Mouse (Mus musculus) splenic B cell, adult 2 months (primary cell): ENCODE results near the gene Crx.
A peak's percentile ranks its signal among the peaks of the same experiment; 100 is the strongest.
"Not testable (repeated sequence)": the region's sequence is repeated elsewhere in the genome, so short reads cannot be mapped to it uniquely, and the experiment has no call there.

Experiments
- DNase-seq: peaks from one replicate; pipeline ENCODE4 v3.0.0-alpha.2; 2011; ENCODE audit warnings: low read depth, low spot score
- H3K27me3 ChIP-seq: 2 replicates; pipeline ENCODE4 v1.6.1; 2012; ENCODE audit warnings: mild to moderate bottlenecking, low read length, moderate library complexity, mixed read lengths; ENCODE audit not compliant: control insufficient read depth, poor library complexity, insufficient read depth, severe bottlenecking
- H3K36me3 ChIP-seq: 2 replicates; pipeline ENCODE4 v1.6.1; 2012; ENCODE audit warnings: mild to moderate bottlenecking, low read length, moderate library complexity, mixed read lengths; ENCODE audit not compliant: control insufficient read depth, poor library complexity, insufficient read depth, severe bottlenecking

Crx gene

DNA sequence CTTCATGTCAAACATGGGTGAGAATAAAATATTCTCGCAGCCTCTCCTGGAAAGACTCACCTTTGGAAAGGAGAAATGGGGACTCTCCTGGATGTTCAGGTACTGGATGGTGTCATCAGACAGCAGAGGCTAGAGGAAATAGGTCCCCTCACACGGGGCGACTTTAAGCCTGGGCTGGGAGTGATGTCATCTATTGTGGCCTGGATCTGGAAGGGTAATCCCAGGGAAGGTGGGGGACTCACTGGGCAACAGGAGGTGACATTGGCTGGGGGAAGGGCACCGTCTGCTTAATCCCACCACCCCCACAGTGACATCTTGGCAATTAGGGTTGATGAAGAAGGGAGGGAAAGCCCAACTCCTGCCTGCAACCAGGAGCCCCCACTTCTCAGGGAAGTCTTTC lies at the start of gene Crx:
Gene Crx (minus strand): TSS at position 213 of the 400 bp plus-strand sequence.
- H3K36me3 ChIP-seq: no peaks in the 10 kb centered on the region
- H3K27me3 ChIP-seq: no peaks in the 10 kb centered on the region
- no peak for DNase-seq

DNA sequence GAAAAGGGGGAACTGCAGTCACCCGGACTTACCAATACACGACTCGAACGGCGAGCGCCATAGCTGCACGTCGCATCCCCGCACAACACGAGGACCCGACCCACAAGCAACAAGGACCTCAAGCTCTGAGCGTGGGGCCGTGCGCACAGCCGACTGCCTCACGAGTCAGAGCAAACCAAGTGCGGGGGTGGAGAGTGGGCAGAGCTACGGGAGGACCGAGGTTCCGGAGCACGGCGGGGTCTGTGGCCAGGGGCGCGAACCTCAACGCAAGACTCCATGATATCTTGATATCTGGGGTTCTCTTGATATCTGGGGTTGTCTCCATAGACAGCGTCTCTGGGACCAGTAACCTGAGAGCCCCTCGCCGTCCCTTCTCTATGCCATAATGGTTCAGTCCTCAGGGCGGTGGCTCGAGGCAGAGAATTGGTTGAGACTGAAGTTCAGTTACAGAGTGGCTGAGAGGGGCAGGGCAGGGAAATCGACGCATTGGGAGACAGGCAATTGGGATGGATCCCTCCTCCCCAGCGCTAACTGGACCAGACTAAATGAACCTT lies 42.5 kb upstream of the Crx start, which contains the start of gene Selenow:
Gene Selenow (minus strand): TSS at position 183 of the 554 bp plus-strand sequence.
- peak; percentile 95 for DNase-seq
- Histone ChIP-seq H3K27me3 (no peaks in the 10 kb centered on the region), H3K36me3 (peaks cover 2% of the 10 kb centered on the region; the same call in 1 of the 2 replicates)

DNA sequence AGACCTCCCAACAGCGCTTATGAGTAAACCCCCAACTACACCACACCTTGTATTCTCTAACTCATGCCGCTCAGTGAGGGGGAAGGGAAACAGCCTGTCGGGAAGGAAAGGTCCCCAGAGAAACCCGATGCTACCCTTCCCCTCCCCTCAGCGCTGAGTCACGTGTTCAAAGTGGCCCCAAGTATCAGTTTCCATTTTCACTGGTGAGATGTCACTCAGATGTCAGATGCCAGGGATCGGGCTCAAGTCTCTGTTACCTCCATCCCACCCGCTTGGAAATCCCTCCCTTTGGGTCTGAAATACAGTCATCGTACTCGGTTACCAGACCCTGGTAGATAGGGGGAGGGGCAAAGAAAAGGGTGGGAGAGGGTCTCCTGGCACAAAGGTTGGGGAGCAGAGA lies 42.0 kb upstream of the Crx start:
- H3K27me3 ChIP-seq: no peaks in the 10 kb centered on the region
- peaks cover 4% of the 10 kb centered on the region; the same call in 1 of the 2 replicates for H3K36me3 ChIP-seq
- DNase-seq: peak; percentile 80

DNA sequence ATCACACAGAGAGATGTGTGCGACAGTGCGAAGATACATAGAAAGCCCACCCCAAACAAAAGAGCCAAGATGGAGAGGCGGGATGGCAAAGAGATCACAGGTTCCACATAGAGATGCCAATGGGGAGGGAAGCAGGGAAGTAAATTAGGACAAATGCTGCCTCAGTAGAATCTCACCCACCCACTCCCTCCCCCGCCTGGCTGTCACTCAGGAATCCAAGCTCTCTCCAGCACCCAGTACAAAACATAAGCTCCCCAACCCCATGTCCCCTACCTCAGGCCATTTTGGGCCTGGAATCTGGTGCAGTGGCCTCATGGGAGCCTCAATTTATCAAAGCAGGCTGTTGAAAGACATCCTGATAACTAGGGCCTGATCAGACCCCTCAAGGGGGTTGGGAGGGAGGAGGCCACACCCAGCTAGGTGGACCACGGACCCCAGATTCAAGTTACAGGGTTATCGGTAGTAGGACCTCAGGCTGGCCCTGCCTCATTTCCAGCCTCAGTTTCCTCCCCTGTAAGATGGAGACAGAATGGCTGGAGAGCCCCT lies 41.0 kb upstream of the Crx start:
- no peaks in the 10 kb centered on the region for H3K27me3 ChIP-seq
- DNase-seq: no peak
- H3K36me3 ChIP-seq: peaks cover 4% of the 10 kb centered on the region; the same call in 1 of the 2 replicates

DNA sequence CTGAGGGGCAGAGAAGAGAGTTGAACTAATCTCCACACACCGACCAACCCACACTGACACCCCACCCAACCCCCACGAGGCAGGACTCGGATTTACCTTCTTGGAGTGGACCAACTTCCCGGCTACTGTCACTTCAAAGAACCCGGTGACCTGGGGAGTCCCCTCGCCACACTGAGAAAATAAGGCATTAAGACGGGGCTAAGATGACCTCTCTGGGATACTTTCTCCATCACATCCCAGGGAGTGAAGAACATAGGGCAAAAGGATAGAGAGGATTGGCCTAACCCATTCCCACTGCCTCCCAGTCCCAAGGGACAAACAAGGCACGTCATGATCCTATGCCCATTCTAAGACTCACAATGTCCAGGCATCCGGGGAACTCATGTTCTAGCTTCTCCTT lies 40.2 kb upstream of the Crx start:
- no peaks in the 10 kb centered on the region for H3K27me3 ChIP-seq
- no peak for DNase-seq

DNA sequence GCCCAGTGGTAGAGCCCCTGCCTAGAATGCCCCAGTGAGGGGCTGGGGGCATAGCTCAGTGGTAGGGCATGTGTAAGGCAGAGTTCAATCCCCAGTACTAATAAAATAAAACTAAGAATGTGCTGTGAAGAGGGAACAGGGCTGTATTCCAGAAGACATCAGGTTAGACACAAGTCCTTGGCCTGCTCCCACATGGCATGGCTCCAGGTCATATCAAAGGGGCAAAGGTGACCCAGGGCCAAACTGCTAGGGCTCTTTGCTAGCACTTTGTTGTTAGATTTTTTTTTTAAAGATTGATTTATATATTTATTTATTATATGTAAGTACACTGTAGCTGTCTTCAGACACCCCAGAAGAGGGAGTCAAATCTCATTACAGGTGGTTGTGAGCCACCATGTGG lies 38.6 kb upstream of the Crx start:
- peaks cover 4% of the 10 kb centered on the region; the same call in 1 of the 2 replicates for H3K36me3 ChIP-seq
- no peaks in the 10 kb centered on the region for H3K27me3 ChIP-seq
- DNase-seq: no peak

More for the DNA sequence above, 40.2 kb upstream of the Crx start:
- peaks cover 4% of the 10 kb centered on the region; the same call in 1 of the 2 replicates for H3K36me3 ChIP-seq

DNA sequence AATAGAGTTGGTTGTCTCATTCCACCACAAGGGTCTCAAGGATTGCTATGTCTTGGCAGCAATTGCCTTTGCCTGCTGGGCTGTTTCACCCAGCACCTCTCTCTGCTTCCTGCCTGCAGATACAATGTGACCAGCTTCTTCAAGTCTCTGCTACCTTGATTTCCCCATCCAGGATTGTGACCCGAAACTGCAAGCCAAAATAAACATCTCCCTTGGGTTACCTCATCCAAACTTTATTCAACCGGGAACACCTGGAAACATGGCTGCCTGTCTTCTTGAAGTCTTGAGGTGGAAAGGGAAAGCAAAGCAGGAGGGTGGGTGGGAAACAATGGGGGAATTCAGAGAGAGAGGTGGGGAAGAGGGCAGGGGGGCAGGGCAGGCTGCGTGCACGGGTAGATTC lies 37.2 kb upstream of the Crx start:
- Histone ChIP-seq H3K36me3 (peaks cover 4% of the 10 kb centered on the region; the same call in 1 of the 2 replicates), H3K27me3 (no peaks in the 10 kb centered on the region)
- DNase-seq: no peak

DNA sequence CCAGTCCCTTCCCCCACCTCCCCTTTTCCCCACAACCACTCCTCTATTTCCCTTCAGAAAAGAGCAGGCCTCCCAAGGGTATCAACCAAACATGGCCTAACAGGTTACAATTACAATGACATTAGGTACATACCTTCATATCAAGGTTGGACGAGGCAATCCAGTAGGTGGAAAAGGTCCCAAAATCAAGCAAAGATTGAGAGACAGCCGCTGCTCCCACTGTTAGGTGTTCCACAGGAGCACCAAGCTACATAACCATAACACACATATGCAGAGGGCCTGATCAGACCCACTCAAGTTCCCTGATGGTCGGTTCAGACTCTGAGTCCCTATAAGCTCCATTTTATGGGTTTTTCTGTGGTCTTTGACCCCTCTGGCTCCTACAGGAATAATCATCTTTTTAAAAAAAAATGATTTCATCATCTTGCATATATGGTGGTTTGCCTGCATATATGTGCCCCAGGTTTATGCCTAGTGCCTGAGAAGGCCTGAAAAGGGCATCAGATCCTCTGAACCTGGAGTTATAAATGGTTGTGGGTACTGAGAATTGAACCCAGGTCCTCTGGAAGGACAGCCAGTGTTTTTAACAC lies 36.5 kb upstream of the Crx start:
- Histone ChIP-seq H3K27me3 (no peaks in the 10 kb centered on the region), H3K36me3 (peaks cover 4% of the 10 kb centered on the region; the same call in 1 of the 2 replicates)
- DNase-seq: no peak

DNA sequence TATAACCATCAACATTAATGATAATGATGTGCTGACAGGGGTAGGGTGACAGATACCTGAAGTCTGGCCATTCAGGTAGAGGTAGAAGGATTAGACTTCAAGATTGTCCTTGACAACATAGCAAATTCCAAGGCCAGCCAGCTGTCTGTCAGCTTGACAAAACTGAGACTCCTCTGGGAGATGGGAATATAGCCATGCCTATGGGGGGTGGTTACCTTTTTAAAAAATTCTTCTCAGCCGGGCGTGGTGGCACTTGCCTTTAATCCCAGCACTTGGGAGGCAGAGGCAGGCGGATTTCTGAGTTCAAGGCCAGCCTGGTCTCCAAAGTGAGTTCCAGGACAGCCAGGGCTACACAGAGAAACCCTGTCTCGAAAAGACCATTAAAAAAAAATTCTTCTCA lies 35.9 kb upstream of the Crx start:
- DNase-seq, H3K36me3 ChIP-seq, H3K27me3 ChIP-seq: not testable (repeated sequence)

DNA sequence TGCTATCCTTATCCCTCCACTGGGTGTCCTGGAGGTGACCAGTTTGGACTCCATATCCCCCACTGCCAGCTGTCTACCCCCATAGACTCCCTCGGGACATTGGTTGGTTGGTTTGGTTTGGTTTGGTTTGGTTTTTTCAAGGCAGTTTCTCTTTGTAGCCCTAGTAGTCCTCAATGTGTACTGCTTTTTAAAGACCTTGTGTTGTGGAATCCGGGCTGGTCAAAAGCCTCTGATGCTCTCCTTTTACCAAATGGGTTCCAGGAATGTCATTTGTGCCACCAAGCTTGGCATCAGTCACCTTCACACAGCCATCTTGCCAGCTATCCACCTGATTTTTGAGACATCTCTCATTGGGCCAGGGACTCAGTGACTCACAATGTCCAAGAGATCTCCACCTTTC lies 35.0 kb upstream of the Crx start:
- no peak for DNase-seq
- H3K27me3 ChIP-seq: no peaks in the 10 kb centered on the region
- H3K36me3 ChIP-seq: peaks cover 4% of the 10 kb centered on the region; the same call in 1 of the 2 replicates

DNA sequence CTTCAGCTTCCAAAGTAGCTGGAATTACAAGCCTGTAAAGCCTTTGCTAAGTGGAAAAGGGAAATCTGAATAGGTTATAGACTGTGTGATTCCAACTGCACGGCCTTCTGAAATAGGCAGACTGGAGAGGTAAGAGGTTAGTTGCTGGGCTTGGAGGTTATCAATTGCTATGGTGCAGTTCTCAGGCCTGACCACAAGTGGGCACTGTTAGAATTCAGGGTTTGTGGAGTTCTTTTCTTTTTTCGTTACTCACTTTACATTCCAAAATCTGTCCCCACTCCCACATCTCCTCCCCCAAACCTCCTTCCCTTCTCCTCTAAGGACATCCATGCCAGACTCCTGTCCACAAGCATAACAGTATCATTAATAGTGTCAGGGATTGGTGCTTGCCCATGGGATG lies 34.5 kb upstream of the Crx start:
- no peaks in the 10 kb centered on the region for H3K27me3 ChIP-seq
- H3K36me3 ChIP-seq: 0 out of 2 replicates have a peak, but pooled peaks cover 2% of the 10 kb centered on the region
- DNase-seq: peak; percentile 75

DNA sequence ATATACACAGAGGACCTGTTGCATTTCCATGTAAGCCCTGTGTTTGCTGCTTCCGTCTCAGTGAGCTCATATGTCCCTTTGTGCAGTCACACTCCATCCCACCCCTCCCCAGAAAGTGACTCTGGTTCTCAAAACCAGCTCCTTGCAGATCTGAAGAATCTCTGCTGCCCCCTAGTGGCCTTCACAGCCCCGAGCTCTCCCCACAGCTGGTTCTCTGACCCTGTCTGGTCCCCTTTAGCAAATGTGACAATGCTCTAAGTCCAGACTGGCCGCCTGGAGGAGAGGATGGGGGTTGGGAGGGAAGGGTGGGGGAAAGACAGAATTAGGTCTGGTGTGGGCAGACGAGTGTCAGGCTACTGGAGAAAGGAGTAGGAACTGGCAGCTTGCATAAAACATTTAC lies 32.4 kb upstream of the Crx start:
- peak; percentile 87 for DNase-seq
- H3K27me3 ChIP-seq: no peaks in the 10 kb centered on the region
- H3K36me3 ChIP-seq: 0 out of 2 replicates have a peak, but pooled peaks cover 2% of the 10 kb centered on the region

DNA sequence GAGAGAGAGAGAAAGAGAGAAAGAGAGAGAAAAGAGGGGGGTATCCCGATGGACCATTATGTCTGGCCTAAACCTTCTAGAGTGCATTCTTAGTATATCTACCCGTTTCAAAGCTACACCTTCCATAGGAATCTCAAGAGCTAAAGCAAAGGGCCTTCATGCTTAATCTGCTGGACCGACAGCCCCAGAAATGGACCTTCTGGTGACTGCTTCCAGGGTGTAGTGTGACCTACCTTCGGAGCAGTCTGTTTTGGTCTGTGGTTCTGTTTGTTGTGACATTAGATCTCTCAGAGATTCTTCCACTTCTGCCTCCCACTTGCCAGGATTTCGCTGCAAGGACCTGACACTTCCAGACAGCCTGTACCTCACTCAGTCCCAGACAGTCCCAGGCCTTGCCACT lies 30.8 kb upstream of the Crx start:
- no peaks in the 10 kb centered on the region for H3K27me3 ChIP-seq
- no peaks in the 10 kb centered on the region for H3K36me3 ChIP-seq
- no peak for DNase-seq

DNA sequence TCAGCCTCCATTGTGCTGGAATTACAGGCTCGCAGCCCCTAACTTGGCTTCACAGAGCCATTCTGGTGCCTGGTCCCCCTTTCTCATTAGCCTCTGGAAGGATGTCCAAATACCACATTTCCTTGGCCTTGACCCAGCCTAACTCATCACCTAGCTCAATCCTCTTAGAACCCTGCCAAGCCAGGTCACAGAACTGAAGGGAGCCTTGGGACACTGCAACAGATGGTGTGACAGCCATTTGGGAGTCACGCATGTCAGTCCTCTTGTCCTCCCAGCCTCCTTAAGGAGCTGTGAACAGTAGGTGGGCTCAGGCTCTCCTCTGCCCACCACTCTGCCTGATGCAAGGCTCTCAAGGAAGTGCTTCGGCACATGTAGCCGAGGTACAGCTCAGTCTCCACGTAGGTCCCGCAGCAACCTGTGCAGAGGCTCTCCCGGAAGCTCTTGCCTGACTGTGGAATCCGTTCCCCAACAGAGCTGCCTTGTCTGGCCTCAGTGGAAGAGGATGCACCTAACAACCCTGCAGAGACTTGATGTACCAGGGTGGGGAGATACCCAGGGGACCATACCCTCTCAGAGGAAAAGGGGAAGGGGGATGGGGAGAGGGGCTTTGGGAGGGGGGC lies 28.3 kb upstream of the Crx start:
- no peaks in the 10 kb centered on the region for H3K27me3 ChIP-seq
- DNase-seq: no peak
- no peaks in the 10 kb centered on the region for H3K36me3 ChIP-seq

DNA sequence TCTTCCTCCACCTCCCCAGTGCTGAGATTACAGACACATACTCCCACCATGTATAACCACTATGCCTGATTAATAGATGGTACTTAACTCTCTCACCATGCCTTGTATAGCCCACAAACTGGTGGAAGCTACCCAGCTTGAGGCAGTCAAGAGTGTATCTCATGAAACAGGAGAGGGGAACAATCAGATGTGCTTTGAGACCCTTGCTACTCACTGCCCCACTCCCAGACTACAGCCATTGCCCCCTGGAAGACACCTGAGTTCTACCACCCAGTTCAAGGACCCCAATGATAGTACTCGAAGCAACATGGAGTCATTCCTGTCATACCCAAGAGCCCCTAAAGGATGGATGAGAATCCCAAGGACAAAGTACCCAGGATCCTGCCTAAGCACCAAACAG lies 26.8 kb upstream of the Crx start:
- Histone ChIP-seq H3K36me3 (no peaks in the 10 kb centered on the region), H3K27me3 (no peaks in the 10 kb centered on the region)
- no peak for DNase-seq
